Mouse (Mus musculus) embryonic fibroblast, embryonic 13.5 days (primary cell): ENCODE measurements around the gene Hist1h2bp.

Source experiments
- CTCF ChIP-seq: IDR thresholded peaks from 2 replicates; pipeline ENCODE4 v1.5.1; 2011; ENCODE audit warnings: mild to moderate bottlenecking, control low read depth, low read length, moderate library complexity, borderline replicate concordance; ENCODE audit not compliant: insufficient read depth
- POLR2A ChIP-seq: IDR thresholded peaks from 2 replicates; pipeline ENCODE4 v1.6.1; 2011; ENCODE audit warnings: low read depth, mild to moderate bottlenecking, control low read depth, low read length, moderate library complexity

GRCm38 (mm10) chr13:21749387-21750158 lies 37.7 kb upstream of the Hist1h2bp start:
- no peak for TF ChIP-seq CTCF
- TF ChIP-seq POLR2A = peak; percentile 75
